Mouse (Mus musculus) bone marrow, adult 2 months (tissue): ENCODE results near the gene Phf14.

Experiments used
- CTCF ChIP-seq: fragments of 200-500 bp; IDR thresholded peaks from 2 replicates; pipeline ENCODE4 v1.5.1; 2011; ENCODE audit warnings: low read length, control low read depth; ENCODE audit not compliant: control insufficient read depth, insufficient read depth
- POLR2A ChIP-seq: fragments of 200-500 bp; IDR thresholded peaks from 2 replicates; pipeline ENCODE4 v1.6.1; 2011; ENCODE audit warnings: low read depth, mild to moderate bottlenecking, control low read depth, low read length, borderline replicate concordance; ENCODE audit not compliant: control insufficient read depth

DNA sequence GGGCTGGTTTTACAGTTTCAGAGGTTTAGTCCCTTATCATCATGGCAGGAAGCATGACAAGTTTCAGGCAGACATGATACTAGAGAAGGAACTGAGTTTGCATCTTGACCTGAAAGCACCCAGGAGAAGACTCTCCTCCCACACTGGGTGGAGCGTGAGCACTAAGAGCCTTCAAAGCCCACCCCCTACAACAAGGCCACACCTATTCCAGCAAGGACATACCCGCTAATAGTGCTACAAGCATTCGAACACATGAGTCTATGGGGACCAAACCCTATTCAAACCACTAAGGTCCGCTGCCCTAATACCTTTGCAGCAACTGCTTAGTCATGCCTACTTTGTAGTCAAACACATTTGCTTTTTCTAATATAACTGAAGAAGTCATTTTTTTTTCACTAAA lies 189.5 kb downstream of the Phf14 start:
- TF ChIP-seq CTCF = no peak
- no peak for TF ChIP-seq POLR2A
